Mouse (Mus musculus) limb, embryonic 10.5 days (tissue): ENCODE results near the gene Olfr330. TPM values are rescaled to one million over a fixed set of nuclear protein-coding genes. Genes with fewer than 3 reads are reported as not detected.

Experiments
- polyA plus RNA-seq: library from polyadenylated mRNA; unstranded; fragments of >200 nt; fragmentation: Nextera tagmentation; extraction: Ambion mirVana; gene quantifications from 2 replicates; pipeline ENCODE4 v1.2.1, GENCODE M21; 2016

Gene Olfr330
- polyA plus RNA-seq, 1 experiment from 2014 or later: not detected

Other genes with a start within 250 kb of the Olfr330 start
- 24.0 and 26.7 TPM in 2 replicates for gene Zfp692, start 227.8 kb downstream of the Olfr330 start, polyA plus RNA-seq
- gene Zfp672, start 204.5 kb downstream of the Olfr330 start, polyA plus RNA-seq: 22.1 and 25.7 TPM in 2 replicates
- gene Sh3bp5l, start 204.1 kb downstream of the Olfr330 start, polyA plus RNA-seq: 35.2 and 37.7 TPM in 2 replicates
- not detected in 2 replicates for gene Lypd8, start 155.8 kb downstream of the Olfr330 start, polyA plus RNA-seq
- not detected in 2 replicates for gene 1810065E05Rik, start 113.7 kb downstream of the Olfr330 start, polyA plus RNA-seq
- not detected in 2 replicates for gene Gm12253, start 102.3 kb downstream of the Olfr330 start, polyA plus RNA-seq
- not detected in 2 replicates for gene Lypd9, start 81.9 kb downstream of the Olfr330 start, polyA plus RNA-seq
- gene Olfr30, start 72.6 kb downstream of the Olfr330 start, polyA plus RNA-seq: not detected in 2 replicates
- not detected in 2 replicates for gene Olfr332, start 42.3 kb downstream of the Olfr330 start, polyA plus RNA-seq
- not detected in 2 replicates for gene Olfr331, start 32.3 kb downstream of the Olfr330 start, polyA plus RNA-seq
- gene Olfr329-ps, start 11.6 kb upstream of the Olfr330 start, polyA plus RNA-seq: not detected in 2 replicates
- 0.05 TPM in 1 of 2 replicates, not detected in the other for gene Olfr328, start 20.8 kb upstream of the Olfr330 start, polyA plus RNA-seq
- not detected in 2 replicates for gene Olfr224, start 35.7 kb upstream of the Olfr330 start, polyA plus RNA-seq
- not detected in 2 replicates for gene Olfr325, start 42.9 kb upstream of the Olfr330 start, polyA plus RNA-seq
- gene Olfr324, start 60.3 kb upstream of the Olfr330 start, polyA plus RNA-seq: not detected in 2 replicates
- gene 2210407C18Rik, start 81.2 kb upstream of the Olfr330 start, polyA plus RNA-seq: not detected in 2 replicates
- not detected in 2 replicates for gene Olfr323, start 95.7 kb upstream of the Olfr330 start, polyA plus RNA-seq
- 0.29 and 0.30 TPM in 2 replicates for gene Trim58, start 105.6 kb upstream of the Olfr330 start, polyA plus RNA-seq
- not detected in 2 replicates for gene Olfr322, start 123.9 kb upstream of the Olfr330 start, polyA plus RNA-seq
- not detected in 2 replicates for gene Olfr320, start 146.3 kb upstream of the Olfr330 start, polyA plus RNA-seq
- gene Olfr319, start 164.3 kb upstream of the Olfr330 start, polyA plus RNA-seq: not detected in 2 replicates
- not detected in 2 replicates for gene Olfr318, start 189.2 kb upstream of the Olfr330 start, polyA plus RNA-seq
- not detected in 2 replicates for gene Olfr317, start 204.4 kb upstream of the Olfr330 start, polyA plus RNA-seq
- gene Olfr316, start 217.9 kb upstream of the Olfr330 start, polyA plus RNA-seq: not detected in 2 replicates
- not detected in 2 replicates for gene Olfr315, start 238.4 kb upstream of the Olfr330 start, polyA plus RNA-seq
- gene Olfr314, start 248.1 kb upstream of the Olfr330 start, polyA plus RNA-seq: not detected in 2 replicates